Mouse (Mus musculus) kidney, embryonic 14.5 days (tissue): ENCODE results near the gene Dyrk3. TPM values are rescaled to one million over a fixed set of nuclear protein-coding genes. Genes with fewer than 3 reads are reported as not detected.

Experiments
- ATAC-seq: fragments of 200-750 bp; cut with Nextera tagmentation; 2 replicates; pipeline ENCODE4 v1.8.0; 2017; ENCODE audit warnings: moderate number of reproducible peaks, mild to moderate bottlenecking, moderate TSS enrichment, moderate library complexity; ENCODE audit not compliant: low FRiP score, low TSS enrichment
- H3K27ac ChIP-seq: fragments of 300-500 bp; sonication (generic); 2 replicates; pipeline ENCODE4 v1.5.1; 2014; ENCODE audit warnings: low read depth, mild to moderate bottlenecking, low read length, moderate library complexity, mixed read lengths
- H3K27me3 ChIP-seq: fragments of 300-500 bp; sonication (generic); 2 replicates; pipeline ENCODE4 v1.6.1; 2014; ENCODE audit warnings: mild to moderate bottlenecking, low read length; ENCODE audit not compliant: control insufficient read depth, insufficient read depth
- H3K36me3 ChIP-seq: fragments of 300-500 bp; sonication (generic); 2 replicates; pipeline ENCODE4 v1.6.1; 2014; ENCODE audit warnings: low read length, mixed read lengths; ENCODE audit not compliant: control insufficient read depth, insufficient read depth
- H3K4me1 ChIP-seq: fragments of 300-500 bp; sonication (generic); 2 replicates; pipeline ENCODE4 v1.6.1; 2014; ENCODE audit warnings: low read length, mixed read lengths; ENCODE audit not compliant: control insufficient read depth, insufficient read depth
- H3K4me2 ChIP-seq: fragments of 300-500 bp; sonication (generic); replicated peaks from 2 replicates; pipeline ENCODE4 v1.6.1; 2014; ENCODE audit warnings: low read depth, mild to moderate bottlenecking, low read length
- H3K4me3 ChIP-seq: fragments of 300-500 bp; sonication (generic); 2 replicates; pipeline ENCODE4 v1.5.1; 2014; ENCODE audit warnings: mild to moderate bottlenecking, low read length
- H3K9ac ChIP-seq: fragments of 300-500 bp; sonication (generic); 2 replicates; pipeline ENCODE4 v1.6.1; 2014; ENCODE audit warnings: low read depth, mild to moderate bottlenecking, low read length, moderate library complexity
- H3K9me3 ChIP-seq: fragments of 300-500 bp; sonication (generic); 2 replicates; pipeline ENCODE4 v1.6.1; 2016; ENCODE audit warnings: low read length; ENCODE audit not compliant: control insufficient read depth
- WGBS: fragments of 180-500 bp; shearing (Covaris S2); extraction: QIAGEN DNeasy Blood & Tissue Kit; methylation state at CpG from one replicate; pipeline ENCODE4 v1.1.7; 2014; 5-methylcytosine and 5-hydroxymethylcytosine counted together
- polyA plus RNA-seq: library from polyadenylated mRNA; unstranded; fragments of >200 nt; fragmentation: Nextera tagmentation; extraction: Ambion mirVana; gene quantifications from 2 replicates; pipeline ENCODE4 v1.2.1, GENCODE M21; 2014

Dyrk3 gene
- polyA plus RNA-seq, 1 experiment from 2014 or later = 6.3 TPM

DNA sequence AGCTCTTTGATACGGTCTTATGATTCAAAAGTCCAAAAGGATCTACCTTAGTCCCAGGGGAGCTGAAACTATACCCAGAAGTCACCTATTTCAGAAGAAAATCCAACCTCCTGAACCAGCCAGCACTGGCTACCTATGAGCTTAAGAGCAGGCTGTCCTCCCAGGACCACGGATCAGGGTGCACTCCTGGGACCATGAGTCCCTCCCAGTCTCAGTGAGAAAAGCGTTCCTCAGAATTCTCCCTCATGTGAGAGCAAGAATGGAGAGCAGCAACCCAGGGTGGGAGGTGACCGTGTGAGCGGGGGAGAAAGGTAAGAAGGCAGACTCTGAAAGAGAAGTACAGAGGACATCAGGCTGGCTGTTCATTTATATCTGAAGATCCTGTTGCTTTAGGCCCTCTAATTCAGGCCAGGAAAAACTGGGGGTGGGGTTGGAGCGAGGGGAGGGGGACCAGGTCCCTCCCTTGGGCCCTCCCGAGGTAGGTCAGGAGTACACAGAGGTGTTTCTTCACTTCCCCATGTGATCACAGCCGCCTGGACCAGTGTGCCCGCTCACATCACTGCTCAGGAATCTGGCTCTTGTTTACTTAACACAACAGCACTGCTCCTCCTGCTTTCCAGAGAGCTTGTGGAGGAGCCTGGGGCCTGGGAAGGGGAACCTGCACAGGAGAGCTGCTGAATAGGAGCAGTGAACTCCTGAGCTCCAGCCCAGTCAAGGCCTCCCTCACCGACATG is 30.4 kb downstream of the Dyrk3 start:
- H3K9me3 ChIP-seq = 0 out of 2 replicates have a peak, but pooled peaks cover 4% of the 10 kb centered on the region
- no peak overlapping the region for H3K4me2 ChIP-seq
- ATAC-seq = peak; percentile 91
- peaks cover 12% of the 10 kb centered on the region; the same call in 1 of the 2 replicates for H3K4me1 ChIP-seq
- no peaks in the 10 kb centered on the region for H3K36me3 ChIP-seq
- WGBS = 31% methylated on average over 10 of the region's 10 CpGs
- peak overlapping the region; percentile 25; the same call in 1 of the 2 replicates for H3K9ac ChIP-seq
- no peak overlapping the region for H3K4me3 ChIP-seq
- H3K27ac ChIP-seq = peak overlapping the region; percentile 71; the same call in 1 of the 2 replicates
- no peaks in the 10 kb centered on the region for H3K27me3 ChIP-seq

GRCm38 (mm10) chr1:131103776-131104424 is 34.2 kb downstream of the Dyrk3 start:
- no peak for ATAC-seq
- Histone ChIP-seq H3K9me3 (0 out of 2 replicates have a peak, but pooled peaks cover 4% of the 10 kb centered on the region), H3K27ac (no peak overlapping the region), H3K4me1 (peaks cover 6% of the 10 kb centered on the region; the same call in 1 of the 2 replicates), H3K4me2 (no peak overlapping the region), H3K4me3 (no peak overlapping the region), H3K9ac (no peak overlapping the region), H3K27me3 (no peaks in the 10 kb centered on the region), H3K36me3 (no peaks in the 10 kb centered on the region)
- WGBS = 79% methylated on average over 10 of the region's 10 CpGs

DNA sequence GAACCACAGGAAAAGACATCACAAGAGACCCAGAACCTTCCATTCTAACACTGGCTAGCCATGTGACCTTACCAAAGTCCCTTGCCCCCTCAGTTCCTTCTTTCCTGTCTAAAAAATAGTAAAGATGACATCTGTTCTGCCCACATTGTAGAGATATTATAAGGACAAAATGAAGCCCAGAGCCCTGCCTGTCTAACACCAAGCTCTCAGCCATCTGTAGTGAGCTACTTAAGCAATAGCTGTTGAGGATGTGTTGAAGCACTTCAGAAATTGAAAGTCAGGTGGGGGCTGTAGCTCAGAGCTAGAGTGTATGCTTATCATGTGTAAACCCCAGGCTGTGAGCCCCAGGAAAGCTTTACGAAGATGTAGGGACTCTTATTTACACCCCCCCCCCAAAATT is 37.3 kb downstream of the Dyrk3 start:
- H3K27me3 ChIP-seq = no peaks in the 10 kb centered on the region
- WGBS = 83% methylated on average over 1 of the region's 1 CpGs
- H3K9ac ChIP-seq = no peak overlapping the region
- peaks cover 5% of the 10 kb centered on the region; the same call in 1 of the 2 replicates for H3K4me1 ChIP-seq
- H3K36me3 ChIP-seq = no peaks in the 10 kb centered on the region
- no peak overlapping the region for H3K27ac ChIP-seq
- no peak overlapping the region for H3K4me2 ChIP-seq
- H3K4me3 ChIP-seq = no peak overlapping the region
- H3K9me3 ChIP-seq = no peaks in the 10 kb centered on the region
- ATAC-seq = no peak

DNA sequence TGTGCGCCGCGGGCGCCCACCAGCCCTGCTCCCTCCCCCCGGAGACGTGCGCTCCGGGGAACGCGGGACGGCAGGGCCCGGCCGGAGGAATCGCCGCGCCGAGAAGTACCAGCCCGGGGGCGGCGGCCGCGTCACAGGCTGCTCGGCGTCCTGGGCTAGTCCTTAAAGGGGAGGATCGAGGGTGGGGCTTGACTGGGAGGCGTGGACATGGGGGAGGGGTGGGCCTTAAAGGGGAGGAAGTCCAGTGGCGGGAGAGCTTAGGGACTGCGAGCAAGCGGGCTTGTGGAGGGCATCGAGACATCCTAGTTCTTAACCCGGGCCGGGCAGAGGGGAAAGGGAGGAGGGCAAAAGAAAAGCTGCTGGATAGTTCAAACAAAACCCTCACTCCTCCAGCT is 40.4 kb downstream of the Dyrk3 start, which contains the start of gene Mapkapk2:
Mapkapk2 (minus strand) TSS at position 127 of the 395 bp plus-strand sequence.
- ATAC-seq = peak; percentile 98
- WGBS = under 1% methylated on average over 24 of the region's 32 CpGs
- no peaks in the 10 kb centered on the region for H3K27me3 ChIP-seq

GRCm38 (mm10) chr1:131096803-131097699 is 41.1 kb downstream of the Dyrk3 start:
- H3K4me3 ChIP-seq = peak overlapping the region; percentile 95
- no peaks in the 10 kb centered on the region for H3K9me3 ChIP-seq
- peak overlapping the region; percentile 94 for H3K9ac ChIP-seq
- peak overlapping the region; percentile 81 for H3K27ac ChIP-seq
- peak; percentile 67 for ATAC-seq
- H3K4me2 ChIP-seq = peak overlapping the region; percentile 79
- peaks cover 31% of the 10 kb centered on the region for H3K4me1 ChIP-seq
- no peaks in the 10 kb centered on the region for H3K27me3 ChIP-seq
- WGBS = under 1% methylated on average over 82 of the region's 98 CpGs
- H3K36me3 ChIP-seq = no peaks in the 10 kb centered on the region

More for the DNA sequence above, 40.4 kb downstream of the Dyrk3 start, which contains the start of gene Mapkapk2:
- peak within 1 kb of the TSS; percentile 94 for H3K9ac ChIP-seq
- peaks cover 25% of the 10 kb centered on the region for H3K4me1 ChIP-seq
- peak within 1 kb of the TSS; percentile 79 for H3K4me2 ChIP-seq
- H3K36me3 ChIP-seq = no peaks in the 10 kb centered on the region
- peak within 1 kb of the TSS; percentile 81 for H3K27ac ChIP-seq
- H3K9me3 ChIP-seq = no peaks in the 10 kb centered on the region
- H3K4me3 ChIP-seq = peak within 1 kb of the TSS; percentile 95

GRCm38 (mm10) chr1:131096132-131096695 is 41.9 kb downstream of the Dyrk3 start:
- H3K36me3 ChIP-seq = no peaks in the 10 kb centered on the region
- 18% methylated on average over 9 of the region's 9 CpGs for WGBS
- H3K27ac ChIP-seq = peak overlapping the region; percentile 81
- H3K4me3 ChIP-seq = peak overlapping the region; percentile 95
- H3K9ac ChIP-seq = peak overlapping the region; percentile 94
- no peaks in the 10 kb centered on the region for H3K9me3 ChIP-seq
- no peaks in the 10 kb centered on the region for H3K27me3 ChIP-seq
- peaks cover 35% of the 10 kb centered on the region for H3K4me1 ChIP-seq
- peak overlapping the region; percentile 79 for H3K4me2 ChIP-seq
- no peak for ATAC-seq

- Histone ChIP-seq H3K27me3 (no peaks in the 10 kb centered on the region), H3K4me3 (peak overlapping the region; percentile 95), H3K4me2 (peak overlapping the region; percentile 79), H3K9me3 (no peaks in the 10 kb centered on the region), H3K4me1 (peaks cover 41% of the 10 kb centered on the region), H3K36me3 (no peaks in the 10 kb centered on the region), H3K9ac (peak overlapping the region; percentile 94; the same call in 1 of the 2 replicates), H3K27ac (no peak overlapping the region)
- 34% methylated on average over 8 of the region's 8 CpGs for WGBS
- ATAC-seq = no peak
These were observed 42.6 kb downstream of the Dyrk3 start for GRCm38 (mm10) chr1:131095574-131095973.

GRCm38 (mm10) chr1:131093889-131094288 is 44.3 kb downstream of the Dyrk3 start:
- no peak overlapping the region for H3K9ac ChIP-seq
- no peak overlapping the region for H3K27ac ChIP-seq
- H3K36me3 ChIP-seq = no peaks in the 10 kb centered on the region
- no peaks in the 10 kb centered on the region for H3K9me3 ChIP-seq
- H3K27me3 ChIP-seq = no peaks in the 10 kb centered on the region
- ATAC-seq = no peak
- H3K4me1 ChIP-seq = peaks cover 58% of the 10 kb centered on the region
- no peak overlapping the region for H3K4me2 ChIP-seq
- WGBS = 78% methylated on average over 8 of the region's 8 CpGs
- no peak overlapping the region for H3K4me3 ChIP-seq
